Mouse (Mus musculus) brown adipose tissue, adult 24 weeks (tissue): ENCODE results near the gene Sox30. TPM values are rescaled to one million over a fixed set of nuclear protein-coding genes. Genes with fewer than 3 reads are reported as not detected.
"Not testable (repeated sequence)": the region's sequence is repeated elsewhere in the genome, so short reads cannot be mapped to it uniquely, and the experiment has no call there.

ENCODE experiments used
- H3K27ac ChIP-seq: fragments of 200-500 bp; replicated peaks from 2 replicates; pipeline ENCODE4 v1.5.1; 2012; ENCODE audit warnings: low read depth, mild to moderate bottlenecking, low read length
- H3K4me1 ChIP-seq: fragments of 200-500 bp; 2 replicates; pipeline ENCODE4 v1.6.1; 2012; ENCODE audit warnings: low read length, mixed read lengths; ENCODE audit not compliant: control insufficient read depth, insufficient read depth, insufficient read length
- H3K4me3 ChIP-seq: fragments of 200-500 bp; 2 replicates; pipeline ENCODE4 v1.5.1; 2012; ENCODE audit warnings: low read depth, mild to moderate bottlenecking, low read length, moderate library complexity; ENCODE audit not compliant: insufficient read depth
- polyA plus RNA-seq: library from polyadenylated mRNA; stranded (reverse); fragments of >200 nt; gene quantifications from 2 replicates; pipeline ENCODE4 v1.2.4, GENCODE M21; 2012; ENCODE audit not compliant: missing spikeins, insufficient read depth, insufficient read length

Sox30 gene
- polyA plus RNA-seq, 1 experiment = 0.36 TPM

DNA sequence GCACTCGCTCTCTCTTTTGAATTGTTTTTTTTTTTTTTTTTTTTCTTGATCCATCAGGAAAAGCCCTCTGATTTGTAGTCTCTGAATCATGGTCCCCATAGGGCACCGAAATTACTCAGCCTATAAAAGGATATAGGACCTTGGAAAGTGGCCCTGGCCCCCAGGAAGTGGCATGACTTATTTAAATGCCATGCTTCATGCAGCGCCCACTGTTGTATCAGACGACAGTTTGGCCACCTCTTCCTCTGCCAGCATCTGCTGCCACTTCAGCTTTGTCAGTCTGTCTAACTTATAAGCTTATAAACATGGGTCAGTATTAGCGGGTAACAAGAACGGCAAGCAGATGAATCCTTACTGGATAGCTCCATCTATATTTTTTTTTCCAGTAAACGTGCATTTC, 52.8 kb downstream of the Sox30 start:
- no peak overlapping the region for H3K27ac ChIP-seq
- no peaks in the 10 kb centered on the region for H3K4me1 ChIP-seq
- H3K4me3 ChIP-seq = no peak overlapping the region

GRCm38 (mm10) chr11:46036374-46036773, 56.3 kb downstream of the Sox30 start:
- H3K4me3 ChIP-seq = no peak overlapping the region

DNA sequence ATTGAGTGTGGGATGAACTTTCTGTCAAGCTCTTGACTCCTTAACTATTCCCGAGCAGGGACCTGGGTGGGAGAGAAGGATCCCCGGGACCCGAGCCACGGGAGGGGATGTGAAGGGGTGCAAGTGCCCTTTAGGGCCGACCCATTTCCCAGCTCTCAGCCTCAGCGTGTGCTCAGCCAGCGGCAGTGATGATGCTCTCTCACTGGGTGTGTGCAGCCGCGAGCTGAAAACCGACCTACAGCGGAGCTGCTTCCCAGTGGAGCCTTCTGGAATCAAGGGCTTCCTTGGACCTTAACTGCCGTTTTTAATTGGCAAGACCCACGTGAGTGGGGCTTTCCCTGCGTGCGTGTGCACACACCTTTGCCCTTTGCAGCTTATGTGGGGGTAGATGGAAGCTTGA, 58.8 kb downstream of the Sox30 start:
- H3K4me3 ChIP-seq = peak overlapping the region; percentile 21

More at GRCm38 (mm10) chr11:46036374-46036773, 56.3 kb downstream of the Sox30 start:
- H3K4me1 ChIP-seq = no peaks in the 10 kb centered on the region
- no peak overlapping the region for H3K27ac ChIP-seq

DNA sequence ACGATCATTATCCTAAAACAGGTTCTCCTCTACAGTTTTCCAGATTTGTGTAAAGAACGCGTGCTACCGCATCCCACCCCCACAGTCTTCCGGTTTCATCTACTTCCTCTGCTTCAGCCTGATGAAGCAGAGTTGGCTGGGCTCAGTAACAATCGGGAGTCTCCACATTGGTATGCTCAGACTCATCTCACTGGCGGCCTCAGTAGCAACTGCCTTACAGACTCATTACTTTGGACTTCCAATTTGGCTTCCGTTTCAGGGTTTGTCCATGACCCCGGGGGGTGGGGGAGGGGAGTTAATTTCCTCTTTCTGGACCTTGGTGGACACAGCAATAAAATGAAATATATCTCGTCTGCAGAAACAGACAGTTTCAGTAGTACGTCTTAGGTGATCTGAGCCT, 59.2 kb downstream of the Sox30 start:
- H3K4me3 ChIP-seq = peak overlapping the region; percentile 21
- H3K27ac ChIP-seq = 0 out of 2 replicates have a peak overlapping the region, but pooled peaks have one; percentile 1
- H3K4me1 ChIP-seq = no peaks in the 10 kb centered on the region

More for the DNA sequence above, 58.8 kb downstream of the Sox30 start:
- H3K4me1 ChIP-seq = no peaks in the 10 kb centered on the region
- H3K27ac ChIP-seq = no peak overlapping the region

- H3K4me3 ChIP-seq = no peak overlapping the region
Measured at GRCm38 (mm10) chr11:46040841-46041556, 60.9 kb downstream of the Sox30 start.

GRCm38 (mm10) chr11:46041607-46042267, 61.6 kb downstream of the Sox30 start:
- no peaks in the 10 kb centered on the region for H3K4me1 ChIP-seq
- no peak overlapping the region for H3K27ac ChIP-seq
- H3K4me3 ChIP-seq = no peak overlapping the region

More at GRCm38 (mm10) chr11:46040841-46041556, 60.9 kb downstream of the Sox30 start:
- Histone ChIP-seq H3K27ac (no peak overlapping the region), H3K4me1 (no peaks in the 10 kb centered on the region)

DNA sequence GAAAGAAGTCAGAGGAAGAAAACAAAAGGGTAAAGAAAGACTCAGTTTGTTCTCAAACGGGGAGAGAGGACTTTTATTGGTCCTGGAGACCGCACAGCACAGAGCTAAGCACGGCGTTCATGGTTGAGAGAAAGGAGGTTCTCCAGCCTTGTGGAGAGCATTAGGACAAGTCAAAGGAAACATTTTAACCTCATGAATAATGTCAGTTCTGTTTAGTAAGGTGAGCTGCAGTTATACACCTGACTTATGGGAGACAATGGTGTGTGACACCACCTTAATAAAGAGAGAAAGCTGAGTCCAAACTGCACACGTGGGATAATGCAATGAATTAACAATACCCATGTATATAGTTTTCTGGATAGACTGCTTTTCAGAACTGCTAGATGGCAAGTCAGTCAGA, 64.7 kb downstream of the Sox30 start:
- H3K4me3 ChIP-seq = no peak overlapping the region
- H3K27ac ChIP-seq = no peak overlapping the region
- no peaks in the 10 kb centered on the region for H3K4me1 ChIP-seq

GRCm38 (mm10) chr11:46047264-46047663, 67.2 kb downstream of the Sox30 start:
- Histone ChIP-seq H3K4me3 (no peak overlapping the region), H3K4me1 (no peaks in the 10 kb centered on the region), H3K27ac (no peak overlapping the region)

- not testable (repeated sequence) for H3K27ac ChIP-seq, H3K4me1 ChIP-seq, H3K4me3 ChIP-seq
Measured at GRCm38 (mm10) chr11:46052105-46052659, 72.1 kb downstream of the Sox30 start, which contains the start of gene Gm12166. Gm12166 (minus strand) TSS chr11:46052321.

DNA sequence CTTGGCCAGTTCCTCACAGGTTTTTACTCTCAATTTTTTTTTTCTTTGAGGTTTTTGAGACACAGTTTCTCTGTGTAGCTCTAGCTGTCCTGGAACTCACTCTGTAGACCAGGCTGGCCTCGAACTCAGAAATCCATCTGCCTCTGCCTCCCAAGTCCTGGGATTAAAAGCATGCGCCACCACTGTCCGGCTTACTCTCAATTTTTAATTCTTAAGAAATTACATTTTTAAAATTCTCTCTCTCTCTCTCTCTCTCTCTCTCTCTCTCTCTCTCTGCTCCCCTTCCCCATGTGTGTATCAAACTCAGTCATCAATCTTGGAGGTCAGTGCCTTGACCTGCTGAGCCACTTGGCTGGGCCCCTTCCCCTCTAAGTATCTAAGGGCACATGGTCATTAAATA, 73.3 kb downstream of the Sox30 start:
- H3K27ac ChIP-seq, H3K4me1 ChIP-seq, H3K4me3 ChIP-seq: not testable (repeated sequence)

DNA sequence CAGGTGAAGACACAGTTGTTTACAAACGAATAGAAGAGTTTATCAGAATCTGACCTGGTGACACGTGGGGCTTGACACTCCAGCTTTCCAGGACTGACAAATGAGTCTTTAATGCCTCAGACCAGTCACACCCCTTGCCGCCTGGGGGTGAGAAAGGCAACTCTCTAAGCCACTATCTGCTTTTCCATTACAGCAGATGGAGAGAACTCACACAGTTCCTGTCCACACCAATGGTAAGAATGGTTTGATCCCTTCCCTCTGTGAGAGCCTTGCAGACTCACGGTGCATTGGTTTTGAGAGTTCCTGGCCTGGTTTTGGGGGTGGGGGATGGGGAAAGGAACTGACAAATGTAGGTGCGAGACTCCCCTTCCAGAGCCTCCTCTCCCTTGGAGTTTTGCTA, 74.2 kb downstream of the Sox30 start:
- H3K27ac ChIP-seq = no peak overlapping the region
- 0 out of 2 replicates have a peak, but pooled peaks cover 3% of the 10 kb centered on the region for H3K4me1 ChIP-seq
- H3K4me3 ChIP-seq = no peak overlapping the region

DNA sequence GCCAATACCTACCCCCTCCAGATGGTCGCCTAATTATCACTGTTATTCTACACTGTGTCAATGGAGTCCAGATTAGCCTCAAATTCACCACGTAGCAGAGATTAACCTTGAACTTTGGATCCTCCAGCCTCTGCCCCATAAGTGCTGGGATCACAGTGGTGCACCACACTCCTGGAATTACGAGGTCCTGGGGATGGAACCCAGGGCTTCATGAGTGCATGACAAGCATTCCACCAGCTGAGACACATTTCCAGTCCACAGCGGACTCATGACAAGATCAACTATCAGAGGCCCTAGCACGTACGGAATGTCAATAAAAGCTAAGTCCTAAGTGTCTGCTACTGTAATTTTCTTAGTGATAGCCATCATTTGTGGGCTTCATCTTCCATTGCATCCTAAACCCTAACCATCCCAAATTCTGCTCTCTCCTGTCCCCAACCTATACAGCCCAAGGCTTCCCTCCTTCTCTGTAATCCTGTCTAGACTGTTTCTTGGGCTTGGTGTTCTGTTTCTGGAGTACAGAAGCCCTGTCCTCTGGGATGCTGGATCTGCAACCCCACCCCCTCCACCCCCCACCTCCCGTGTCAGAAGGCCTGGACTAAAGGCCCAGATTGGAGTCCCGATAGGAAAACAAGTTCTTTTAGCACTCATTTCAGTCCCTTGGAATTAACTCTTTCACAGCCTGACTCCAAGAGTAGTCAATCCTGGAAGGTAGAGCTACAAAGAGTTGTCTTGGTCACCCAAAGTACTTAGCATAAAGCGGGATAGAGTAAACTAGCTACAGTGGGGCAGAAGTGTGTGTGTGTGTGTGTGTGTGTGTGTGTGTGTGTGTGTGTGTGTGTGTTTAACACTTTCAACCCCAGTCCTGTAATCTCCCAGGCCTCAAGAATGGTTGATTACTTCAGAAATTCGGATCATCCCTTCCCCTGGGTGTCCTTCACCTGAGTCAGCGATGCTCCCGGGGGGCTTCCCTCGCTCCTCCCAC, 75.1 kb downstream of the Sox30 start:
- Histone ChIP-seq H3K4me1 (0 out of 2 replicates have a peak, but pooled peaks cover 3% of the 10 kb centered on the region), H3K27ac (no peak overlapping the region)

GRCm38 (mm10) chr11:46055896-46056769, 76.0 kb downstream of the Sox30 start, which contains the start of gene Adam19:
Adam19 (plus strand) TSS chr11:46055992.
- H3K27ac ChIP-seq = peak within 1 kb of the TSS; percentile 36
- peak within 1 kb of the TSS; percentile 64 for H3K4me3 ChIP-seq

More for the DNA sequence above, 75.1 kb downstream of the Sox30 start:
- peak overlapping the region; percentile 64 for H3K4me3 ChIP-seq

More at GRCm38 (mm10) chr11:46055896-46056769, 76.0 kb downstream of the Sox30 start, which contains the start of gene Adam19:
- H3K4me1 ChIP-seq = 0 out of 2 replicates have a peak, but pooled peaks cover 3% of the 10 kb centered on the region
